Mouse (Mus musculus) layer of hippocampus, adult 11-12 months (tissue): ENCODE measurements at regions not wholly inside any gene's neighbourhood (a gene's known extent, or its start where the extent isn't known, plus 50 kb on each side); places are given as distances from the start of the nearest gene placed in this dataset.

ENCODE experiments used
- DNase-seq: peaks from one replicate; pipeline ENCODE4 v3.0.0; 2022; ENCODE audit warnings: low spot score

GRCm38 (mm10) chr10:37602936-37603335, 464.2 kb upstream of the Marcks start:
- DNase-seq = no peak

GRCm38 (mm10) chr10:37589889-37590288, 451.2 kb upstream of the Marcks start:
- DNase-seq = no peak

- no peak for DNase-seq
These were observed 450.3 kb upstream of the Marcks start for GRCm38 (mm10) chr10:37589009-37589408.

GRCm38 (mm10) chr10:37571171-37571570, 432.5 kb upstream of the Marcks start:
- no peak for DNase-seq

GRCm38 (mm10) chr10:37561705-37562104, 423.0 kb upstream of the Marcks start:
- DNase-seq = no peak

- no peak for DNase-seq
These were observed 410.7 kb upstream of the Marcks start for GRCm38 (mm10) chr10:37549446-37549845.

- DNase-seq = no peak
These were observed 402.0 kb upstream of the Marcks start for GRCm38 (mm10) chr10:37540703-37541102.

- no peak for DNase-seq
These were observed 367.4 kb upstream of the Marcks start for GRCm38 (mm10) chr10:37505966-37506615.

- DNase-seq = no peak
These were observed 365.7 kb upstream of the Marcks start for GRCm38 (mm10) chr10:37504468-37504867.

- DNase-seq = no peak
These were observed 363.8 kb upstream of the Marcks start for GRCm38 (mm10) chr10:37502505-37502904.

- no peak for DNase-seq
These were observed 362.3 kb upstream of the Marcks start for GRCm38 (mm10) chr10:37501043-37501442.

- no peak for DNase-seq
These were observed 356.7 kb upstream of the Marcks start for GRCm38 (mm10) chr10:37495467-37495866.

- DNase-seq = no peak
These were observed 355.9 kb upstream of the Marcks start for GRCm38 (mm10) chr10:37494552-37495166.

GRCm38 (mm10) chr10:37494098-37494497, 355.4 kb upstream of the Marcks start:
- DNase-seq = no peak

- DNase-seq = no peak
These were observed 345.7 kb upstream of the Marcks start for GRCm38 (mm10) chr10:37484311-37485023.

GRCm38 (mm10) chr10:37483521-37483920, 344.8 kb upstream of the Marcks start:
- DNase-seq = no peak

- no peak for DNase-seq
These were observed 343.2 kb upstream of the Marcks start for GRCm38 (mm10) chr10:37481879-37482278.

- DNase-seq = no peak
These were observed 341.6 kb upstream of the Marcks start for GRCm38 (mm10) chr10:37480331-37480730.

GRCm38 (mm10) chr10:37478108-37478507, 339.4 kb upstream of the Marcks start:
- DNase-seq = no peak

- no peak for DNase-seq
These were observed 334.4 kb upstream of the Marcks start for GRCm38 (mm10) chr10:37473086-37473485.

GRCm38 (mm10) chr10:37457384-37457783, 318.7 kb upstream of the Marcks start:
- DNase-seq = no peak

- no peak for DNase-seq
These were observed 311.2 kb upstream of the Marcks start for GRCm38 (mm10) chr10:37449894-37450293.
